ENCODE assay signal across 8 mouse cellular contexts in genomic region chr5:25528851-25529528, GRCm38 (mm10). TPM values are rescaled to one million over a fixed set of nuclear protein-coding genes. Genes with fewer than 3 reads are reported as not detected.
DNase-seq lines count a peak whose midpoint lies in the region; ATAC-seq and TF ChIP-seq lines count a peak whose summit lies in the region.

No protein-coding gene starts in this region.

- TF ChIP-seq POLR2A in cerebellum, adult 2 months (IDR thresholded peaks at IDR 0.05; ENCODE audit: borderline replicate concordance, insufficient read depth, low read length), result no peak
- TF ChIP-seq POLR2A in spleen, adult 2 months (IDR thresholded peaks at IDR 0.05; ENCODE audit: low read depth, low read length), result peak; percentile 36

- peak overlapping the region; percentile 72 for H3K27ac ChIP-seq in cerebellum, adult 2 months (ENCODE audit: insufficient read depth, low read length)
- H3K27ac ChIP-seq in spleen, adult 2 months (ENCODE audit: insufficient read depth, low read length), result peak overlapping the region; percentile 88
- peak overlapping the region; percentile 96 for H3K27ac ChIP-seq in hindbrain, postnatal 0 days
- peak overlapping the region; percentile 61 for H3K27ac ChIP-seq in midbrain, embryonic 13.5 days

- H3K27me3 ChIP-seq in cerebellum, adult 2 months (ENCODE audit: control insufficient read depth, insufficient read depth, low read length), result no peaks in the 10 kb centered on the region
- H3K27me3 ChIP-seq in spleen, adult 2 months (ENCODE audit: control insufficient read depth, insufficient read depth, low read length), result no peaks in the 10 kb centered on the region
- no peaks in the 10 kb centered on the region for H3K27me3 ChIP-seq in hindbrain, postnatal 0 days (ENCODE audit: insufficient read depth, low read length)
- no peaks in the 10 kb centered on the region for H3K27me3 ChIP-seq in midbrain, embryonic 13.5 days

- H3K9ac ChIP-seq in hindbrain, postnatal 0 days (replicated peaks; ENCODE audit: low read length), result peak overlapping the region; percentile 77
- peak overlapping the region; percentile 50 for H3K9ac ChIP-seq in midbrain, embryonic 13.5 days (replicated peaks)

- peak in 1 of 2 experiments; percentile 32 for DNase-seq in cerebellum, adult 2 months
- DNase-seq in cerebellum, postnatal 4 days (ENCODE audit: low spot score in 2 of 2), result no peak
- no peak for DNase-seq in spleen, adult 2 months (ENCODE audit: low read depth in 1 of 2, low spot score in 2 of 2)
- no peak for DNase-seq in spleen, adult 18-20 months
- no peak for DNase-seq in hindbrain, postnatal 0 days (ENCODE audit: low spot score)
- no peak for DNase-seq in left cerebral cortex, postnatal 14 days (ENCODE audit: low spot score in 2 of 2)

- WGBS in cerebellum, adult 2 months, result 10% methylated on average over 22 of the region's 22 CpGs
- 6% methylated on average over 22 of the region's 22 CpGs for WGBS in spleen, adult 2 months
- 12% methylated on average over 22 of the region's 22 CpGs for WGBS in hindbrain, postnatal 0 days
- 12% methylated on average over 22 of the region's 22 CpGs for WGBS in midbrain, embryonic 13.5 days

- no peaks in the 10 kb centered on the region for H3K9me3 ChIP-seq in hindbrain, postnatal 0 days (ENCODE audit: low read length)
- H3K9me3 ChIP-seq in midbrain, embryonic 13.5 days, result no peaks in the 10 kb centered on the region

- TF ChIP-seq CTCF in cerebellum, adult 2 months (IDR thresholded peaks at IDR 0.05; ENCODE audit: borderline replicate concordance, insufficient read depth, low read depth, low read length), result no peak
- TF ChIP-seq CTCF in spleen, adult 2 months (IDR thresholded peaks at IDR 0.05; ENCODE audit: extremely low read depth, insufficient read depth, insufficient read length, insufficient replicate concordance), result no peak
- TF ChIP-seq CTCF in hindbrain, postnatal 0 days (IDR thresholded peaks at IDR 0.05; ENCODE audit: low read depth), result no peak

- ATAC-seq in hindbrain, postnatal 0 days, result no peak; the same call in 1 of the 2 replicates
- peak; percentile 65; the same call in 1 of the 2 replicates for ATAC-seq in midbrain, embryonic 13.5 days
- ATAC-seq in megakaryocyte progenitor cell, adult 5-6 weeks (replicated peaks; ENCODE audit: poor library complexity), result no peak

- H3K4me2 ChIP-seq in hindbrain, postnatal 0 days (ENCODE audit: low read depth, low read length), result peak overlapping the region; percentile 78
- H3K4me2 ChIP-seq in midbrain, embryonic 13.5 days (replicated peaks), result peak overlapping the region; percentile 65

- intact Hi-C loops in left cerebral cortex, postnatal 14 days (cut with DNase I), result loop anchor here (1.0 to 10.0 kb wide), 2 partner anchors 30 to 306 kb away; no protein-coding TSS in a partner anchor

- H3K36me3 ChIP-seq in spleen, adult 2 months (ENCODE audit: control insufficient read depth, insufficient read depth, low read length), result no peaks in the 10 kb centered on the region
- H3K36me3 ChIP-seq in hindbrain, postnatal 0 days (ENCODE audit: insufficient read depth, low read length), result no peaks in the 10 kb centered on the region
- H3K36me3 ChIP-seq in midbrain, embryonic 13.5 days, result no peaks in the 10 kb centered on the region

- peaks cover 10% of the 10 kb centered on the region for H3K4me1 ChIP-seq in cerebellum, adult 2 months (ENCODE audit: control insufficient read depth, insufficient read depth, low read length)
- H3K4me1 ChIP-seq in spleen, adult 2 months (ENCODE audit: control insufficient read depth, insufficient read depth, insufficient read length), result 0 out of 2 replicates have a peak, but pooled peaks cover 2% of the 10 kb centered on the region
- H3K4me1 ChIP-seq in hindbrain, postnatal 0 days (ENCODE audit: insufficient read depth, low read length), result 0 out of 2 replicates have a peak, but pooled peaks cover 5% of the 10 kb centered on the region
- peaks cover 5% of the 10 kb centered on the region; the same call in 1 of the 2 replicates for H3K4me1 ChIP-seq in midbrain, embryonic 13.5 days (replicated peaks)

- peak overlapping the region; percentile 74 for H3K4me3 ChIP-seq in cerebellum, adult 2 months (replicated peaks; ENCODE audit: insufficient read depth, low read depth, low read length)
- peak overlapping the region; percentile 86 for H3K4me3 ChIP-seq in spleen, adult 2 months (ENCODE audit: extremely low read depth, insufficient read depth, insufficient read length)
- H3K4me3 ChIP-seq in hindbrain, postnatal 0 days (ENCODE audit: low read length), result peak overlapping the region; percentile 64
- H3K4me3 ChIP-seq in midbrain, embryonic 13.5 days (replicated peaks), result peak overlapping the region; percentile 68

RNA-seq across cellular contexts. Expression of gene Cct8l1, which starts 13.1 kb away (rescaled TPM):
- 0.13 TPM in 1 of 2 replicates, not detected in the other for polyA plus RNA-seq in cerebellum, adult 2 months (2012; rRNA removed)
- not detected in 2 replicates for polyA plus RNA-seq in spleen, adult 2 months (2012; rRNA removed)
- not detected in 2 replicates for total RNA-seq in hindbrain, postnatal 0 days (2014; rRNA removed)
- not detected in 2 replicates for polyA plus RNA-seq in hindbrain, postnatal 0 days (2015; fragmentation: Nextera tagmentation; extraction: Ambion mirVana)
- polyA plus RNA-seq in midbrain, embryonic 13.5 days (2015; fragmentation: Nextera tagmentation; extraction: Ambion mirVana), result 0.10 and 0.11 TPM in 2 replicates
- not detected in 2 replicates for total RNA-seq in megakaryocyte progenitor cell, adult 5-6 weeks (2015)
- total RNA-seq in megakaryocyte progenitor cell, adult 5-6 weeks (2017), result not detected in 2 replicates
- not detected for total RNA-seq in left cerebral cortex, postnatal 14 days (2021)

RNA-seq across cellular contexts. Expression of gene Kmt2c, which starts 30.4 kb away (rescaled TPM):
- polyA plus RNA-seq in cerebellum, adult 2 months (2012; rRNA removed), result 56.3 and 60.0 TPM in 2 replicates
- polyA plus RNA-seq in spleen, adult 2 months (2012; rRNA removed), result 18.9 and 19.2 TPM in 2 replicates
- total RNA-seq in hindbrain, postnatal 0 days (2014; rRNA removed), result 40.2 and 46.5 TPM in 2 replicates
- 10.8 and 11.1 TPM in 2 replicates for polyA plus RNA-seq in hindbrain, postnatal 0 days (2015; fragmentation: Nextera tagmentation; extraction: Ambion mirVana)
- polyA plus RNA-seq in midbrain, embryonic 13.5 days (2015; fragmentation: Nextera tagmentation; extraction: Ambion mirVana), result 23.4 and 23.5 TPM in 2 replicates
- total RNA-seq in megakaryocyte progenitor cell, adult 5-6 weeks (2015), result 34.8 and 47.3 TPM in 2 replicates
- 20.2 and 31.9 TPM in 2 replicates for total RNA-seq in megakaryocyte progenitor cell, adult 5-6 weeks (2017)
- 10 to 100 TPM; 63.9 to 69.4 TPM for total RNA-seq in left cerebral cortex, postnatal 14 days (2021)
